Mouse (Mus musculus): ENCODE results near the gene Sorcs2.

- TF ChIP-seq CTCF (IDR thresholded peaks at IDR 0.05; ENCODE audit: extremely low read depth, insufficient read depth, insufficient read length, insufficient replicate concordance): no peak
- TF ChIP-seq POLR2A (IDR thresholded peaks at IDR 0.05; ENCODE audit: low read depth, low read length): no peak
Observed at GRCm38 (mm10) chr5:36419861-36420260, 21.9 kb upstream of the Sorcs2 start.

Data from spleen, adult 2 months (tissue).